Mouse (Mus musculus) heart, postnatal 4 days (tissue): Measurements from ENCODE around the gene Ccdc117. TPM values are rescaled to one million over a fixed set of nuclear protein-coding genes. Genes with fewer than 3 reads are reported as not detected.
A peak's percentile ranks its signal among the peaks of the same experiment; 100 is the strongest.
"Not testable (repeated sequence)": the region's sequence is repeated elsewhere in the genome, so short reads cannot be mapped to it uniquely, and the experiment has no call there.

Experiments used
- DNase-seq: peaks from one replicate; pipeline ENCODE4 v3.0.0; 2021
- total RNA-seq, 2 experiments: library from RNA; stranded (reverse); gene quantifications; 2 replicates each; pipeline ENCODE4 v1.2.3; 2021

Gene Ccdc117
- total RNA-seq: 10 to 100 TPM; 11.3 to 14.1 TPM

- peak; percentile 89 for DNase-seq
These were observed at the start of gene Ccdc117 for GRCm38 (mm10) chr11:5541799-5542481. Gene Ccdc117 (minus strand): TSS chr11:5542187.

- no peak for DNase-seq
These were observed 33.1 kb upstream of the Ccdc117 start for GRCm38 (mm10) chr11:5575046-5575445.

GRCm38 (mm10) chr11:5573821-5574220 lies 31.8 kb upstream of the Ccdc117 start:
- DNase-seq: no peak

GRCm38 (mm10) chr11:5571856-5572255 lies 29.9 kb upstream of the Ccdc117 start:
- no peak for DNase-seq

- DNase-seq: no peak
These were observed 27.5 kb upstream of the Ccdc117 start, which contains the start of gene Ankrd36 for GRCm38 (mm10) chr11:5569474-5569873. Gene Ankrd36 (plus strand): TSS chr11:5569684.

- no peak for DNase-seq
These were observed 26.1 kb upstream of the Ccdc117 start for GRCm38 (mm10) chr11:5568082-5568481.

- DNase-seq: no peak
These were observed 25.7 kb upstream of the Ccdc117 start for GRCm38 (mm10) chr11:5567654-5568053.

- DNase-seq: no peak
These were observed 24.5 kb upstream of the Ccdc117 start for GRCm38 (mm10) chr11:5566506-5566905.

- no peak for DNase-seq
These were observed 23.6 kb upstream of the Ccdc117 start for GRCm38 (mm10) chr11:5565596-5565995.

- no peak for DNase-seq
These were observed 21.9 kb upstream of the Ccdc117 start for GRCm38 (mm10) chr11:5563898-5564297.

- DNase-seq: peak; percentile 15
These were observed 20.8 kb upstream of the Ccdc117 start for GRCm38 (mm10) chr11:5562625-5563268.

- no peak for DNase-seq
These were observed 18.3 kb upstream of the Ccdc117 start for GRCm38 (mm10) chr11:5560273-5560672.

- DNase-seq: no peak
These were observed 9.9 kb upstream of the Ccdc117 start for GRCm38 (mm10) chr11:5551931-5552330.

- DNase-seq: no peak
These were observed 9.4 kb upstream of the Ccdc117 start for GRCm38 (mm10) chr11:5551430-5551829.

- DNase-seq: no peak
These were observed 4.7 kb upstream of the Ccdc117 start for GRCm38 (mm10) chr11:5546693-5547092.

- no peak for DNase-seq
These were observed 3.5 kb upstream of the Ccdc117 start for GRCm38 (mm10) chr11:5545457-5545856.

- not testable (repeated sequence) for DNase-seq
These were observed 2.7 kb upstream of the Ccdc117 start for GRCm38 (mm10) chr11:5544709-5545108.

- DNase-seq: no peak
These were observed 1.3 kb upstream of the Ccdc117 start for GRCm38 (mm10) chr11:5543281-5543680.

- DNase-seq: no peak
These were observed 647 bp upstream of the Ccdc117 start for GRCm38 (mm10) chr11:5542482-5543185.

- DNase-seq: no peak
These were observed 673 bp downstream of the Ccdc117 start for GRCm38 (mm10) chr11:5541230-5541798.

- DNase-seq: no peak
These were observed 1.7 kb downstream of the Ccdc117 start for GRCm38 (mm10) chr11:5540331-5540730.

- not testable (repeated sequence) for DNase-seq
These were observed 4.5 kb downstream of the Ccdc117 start for GRCm38 (mm10) chr11:5537454-5537853.

GRCm38 (mm10) chr11:5533108-5533507 lies 8.9 kb downstream of the Ccdc117 start:
- DNase-seq: no peak
